Mouse (Mus musculus) stomach, embryonic 16.5 days (tissue): ENCODE data around the gene Rfx1. TPM values are rescaled to one million over a fixed set of nuclear protein-coding genes. Genes with fewer than 3 reads are reported as not detected.

Experiments
- ATAC-seq: fragments of 200-750 bp; cut with Nextera tagmentation; 2 replicates; pipeline ENCODE4 v1.8.0; 2017; ENCODE audit warnings: moderate number of reproducible peaks, moderate TSS enrichment; ENCODE audit not compliant: insufficient read depth, low FRiP score
- H3K27ac ChIP-seq: fragments of 300-500 bp; sonication (generic); 2 replicates; pipeline ENCODE4 v1.5.1; 2014; ENCODE audit warnings: low read length
- H3K27me3 ChIP-seq: fragments of 300-500 bp; sonication (generic); 2 replicates; pipeline ENCODE4 v1.6.1; 2014; ENCODE audit warnings: low read length, control low read depth, mixed read lengths; ENCODE audit not compliant: control insufficient read depth, insufficient read depth
- H3K36me3 ChIP-seq: fragments of 300-500 bp; sonication (generic); 2 replicates; pipeline ENCODE4 v1.6.1; 2014; ENCODE audit warnings: low read length; ENCODE audit not compliant: control insufficient read depth, insufficient read depth
- H3K4me1 ChIP-seq: fragments of 300-500 bp; sonication (generic); 2 replicates; pipeline ENCODE4 v1.6.1; 2014; ENCODE audit warnings: low read length, control low read depth, mixed read lengths; ENCODE audit not compliant: control insufficient read depth, insufficient read depth
- H3K4me2 ChIP-seq: fragments of 300-500 bp; sonication (generic); 2 replicates; pipeline ENCODE4 v1.6.1; 2014; ENCODE audit warnings: low read depth, low read length, mixed read lengths
- H3K4me3 ChIP-seq: fragments of 300-500 bp; sonication (generic); replicated peaks from 2 replicates; pipeline ENCODE4 v1.5.1; 2014; ENCODE audit warnings: mild to moderate bottlenecking, low read length
- H3K9ac ChIP-seq: fragments of 300-500 bp; sonication (generic); 2 replicates; pipeline ENCODE4 v1.6.1; 2014; ENCODE audit warnings: low read length
- H3K9me3 ChIP-seq: fragments of 300-500 bp; sonication (generic); replicated peaks from 2 replicates; pipeline ENCODE4 v1.6.1; 2016; ENCODE audit warnings: low read length, control low read depth; ENCODE audit not compliant: control insufficient read depth
- WGBS: fragments of 180-500 bp; shearing (Covaris S2); extraction: QIAGEN DNeasy Blood & Tissue Kit; methylation state at CpG from one replicate; pipeline ENCODE4 v1.1.7; 2014; 5-methylcytosine and 5-hydroxymethylcytosine counted together
- polyA plus RNA-seq: library from polyadenylated mRNA; unstranded; fragments of >200 nt; fragmentation: Nextera tagmentation; extraction: Ambion mirVana; gene quantifications from 2 replicates; pipeline ENCODE4 v1.2.1, GENCODE M21; 2015

Gene Rfx1
- polyA plus RNA-seq, 1 experiment from 2014 or later, result 6.1 TPM

DNA sequence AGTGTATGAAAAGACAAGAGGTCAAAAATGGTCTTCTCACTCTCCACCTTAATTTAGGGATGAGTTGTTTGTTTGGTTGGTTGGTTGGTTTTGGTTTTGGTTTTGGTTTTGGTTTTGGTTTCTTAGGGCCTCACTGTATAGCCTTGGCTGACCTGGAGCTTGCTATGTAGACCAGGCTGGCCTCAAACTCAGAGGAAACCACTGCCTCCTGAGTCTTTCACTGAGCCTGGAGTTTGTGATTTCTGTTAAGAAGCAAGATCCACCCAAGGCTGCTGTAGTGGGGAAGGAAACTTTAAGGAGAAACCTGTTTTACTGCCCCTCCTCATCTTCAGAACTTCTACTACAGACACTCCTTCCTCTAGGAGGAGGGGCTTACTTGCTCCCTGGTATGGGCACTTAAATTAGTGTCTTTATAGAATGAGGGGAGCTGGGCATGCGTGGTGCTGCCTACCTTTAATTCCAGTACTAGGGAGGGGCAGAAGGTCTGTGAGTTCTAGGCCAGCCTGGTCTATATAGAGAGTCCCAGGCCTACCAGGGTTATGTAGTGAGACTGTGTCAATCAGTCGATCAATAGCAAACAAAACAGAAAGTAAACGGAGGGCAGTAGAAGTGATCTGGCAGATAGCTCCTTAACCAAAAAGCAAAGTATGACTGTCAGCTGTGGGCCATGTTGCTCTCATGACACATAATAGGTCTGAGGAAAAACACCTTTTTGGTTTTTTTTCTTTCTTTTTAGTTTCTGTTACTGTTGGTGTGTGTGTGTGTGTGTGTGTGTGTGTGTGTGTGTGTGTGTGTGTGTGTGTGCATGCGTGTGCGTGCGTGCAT lies 39.8 kb downstream of the Rfx1 start:
- ATAC-seq, result no peak
- H3K9ac ChIP-seq, result no peak overlapping the region
- peaks cover 7% of the 10 kb centered on the region; the same call in 1 of the 2 replicates for H3K36me3 ChIP-seq
- WGBS, result 87% methylated on average over 6 of the region's 6 CpGs
- H3K9me3 ChIP-seq, result no peaks in the 10 kb centered on the region
- H3K27ac ChIP-seq, result no peak overlapping the region
- no peaks in the 10 kb centered on the region for H3K27me3 ChIP-seq
- peaks cover 21% of the 10 kb centered on the region for H3K4me1 ChIP-seq
- H3K4me2 ChIP-seq, result no peak overlapping the region
- no peak overlapping the region for H3K4me3 ChIP-seq

DNA sequence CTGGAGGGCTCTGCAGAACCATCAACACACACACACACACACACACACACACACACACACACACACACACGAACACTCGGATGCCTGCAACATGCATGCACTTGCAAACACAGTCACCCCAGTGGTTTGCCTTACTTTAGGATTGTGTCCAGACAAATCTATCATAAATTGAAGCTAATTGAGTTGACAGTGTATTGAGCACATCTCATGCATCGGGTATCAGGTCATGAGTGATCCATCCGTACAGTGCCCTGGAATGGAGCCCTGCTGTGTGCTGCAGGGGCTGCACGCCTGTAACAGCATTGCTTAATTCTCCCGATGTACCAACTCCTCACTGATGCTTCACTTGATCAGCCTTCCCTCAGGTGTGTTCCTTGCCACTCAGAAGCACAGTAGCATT lies 49.0 kb downstream of the Rfx1 start:
- no peak overlapping the region for H3K27ac ChIP-seq
- no peak overlapping the region for H3K9ac ChIP-seq
- H3K9me3 ChIP-seq, result no peaks in the 10 kb centered on the region
- H3K4me1 ChIP-seq, result no peaks in the 10 kb centered on the region
- H3K4me2 ChIP-seq, result no peak overlapping the region
- no peak overlapping the region for H3K4me3 ChIP-seq
- H3K36me3 ChIP-seq, result no peaks in the 10 kb centered on the region
- H3K27me3 ChIP-seq, result no peaks in the 10 kb centered on the region
- no peak for ATAC-seq
- 85% methylated on average over 6 of the region's 6 CpGs for WGBS

DNA sequence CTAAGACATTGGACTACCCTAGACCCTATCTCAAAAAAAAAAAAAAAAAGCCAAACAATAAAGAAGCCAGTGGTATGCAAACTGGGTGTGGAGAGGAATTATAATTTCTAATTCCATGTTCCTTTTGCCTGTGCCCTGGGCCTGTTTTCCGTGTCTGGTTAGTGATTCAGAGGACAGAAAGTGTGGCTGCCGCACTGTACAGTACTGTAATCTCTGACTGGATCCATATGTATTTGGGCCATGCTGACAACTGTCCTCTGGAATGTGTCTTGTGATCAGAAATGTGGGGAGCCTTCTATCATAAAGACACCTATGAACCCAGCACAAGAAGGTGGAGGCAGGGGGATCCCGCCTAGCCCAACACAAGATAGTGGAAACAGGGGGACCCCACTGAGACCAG lies 55.5 kb downstream of the Rfx1 start:
- no peak for ATAC-seq
- 80% methylated on average over 3 of the region's 3 CpGs for WGBS
- H3K9ac ChIP-seq, result no peak overlapping the region

DNA sequence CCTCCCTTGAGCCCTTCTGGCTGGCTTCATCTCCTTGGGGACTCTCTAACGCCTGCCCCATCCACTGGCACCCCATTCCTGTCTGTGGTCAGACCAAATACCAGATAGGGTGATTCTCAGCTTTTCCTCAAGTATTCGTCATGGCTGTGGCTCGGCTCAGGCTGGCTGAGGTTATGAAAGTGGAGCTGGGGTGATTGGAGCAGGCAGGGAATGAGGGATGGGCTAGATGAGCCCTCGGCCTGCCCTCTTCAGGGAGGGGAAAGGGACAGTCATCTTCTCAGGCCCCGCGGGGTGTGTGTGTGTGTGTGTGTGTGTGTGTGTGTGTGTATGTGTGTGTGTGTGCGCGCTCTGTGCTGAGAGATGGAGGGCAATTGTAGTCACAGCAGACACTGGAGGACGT lies 59.0 kb downstream of the Rfx1 start, which contains the start of gene Podnl1:
Gene Podnl1, plus strand, starts transcription at position 334 of the 400 bp plus-strand sequence.
- 0 out of 2 replicates have a peak, but pooled peaks have one; percentile 37 for ATAC-seq
- Histone ChIP-seq H3K9ac (no peak within 1 kb of the TSS), H3K27me3 (no peaks in the 10 kb centered on the region), H3K9me3 (no peaks in the 10 kb centered on the region), H3K4me1 (no peaks in the 10 kb centered on the region), H3K36me3 (no peaks in the 10 kb centered on the region), H3K4me2 (no peak within 1 kb of the TSS), H3K27ac (no peak within 1 kb of the TSS), H3K4me3 (no peak within 1 kb of the TSS)
- WGBS, result 46% methylated on average over 9 of the region's 9 CpGs

More for the DNA sequence above, 55.5 kb downstream of the Rfx1 start:
- no peak overlapping the region for H3K4me2 ChIP-seq
- no peaks in the 10 kb centered on the region for H3K36me3 ChIP-seq
- H3K27ac ChIP-seq, result no peak overlapping the region
- no peaks in the 10 kb centered on the region for H3K27me3 ChIP-seq
- H3K4me3 ChIP-seq, result no peak overlapping the region
- H3K9me3 ChIP-seq, result no peaks in the 10 kb centered on the region
- no peaks in the 10 kb centered on the region for H3K4me1 ChIP-seq

DNA sequence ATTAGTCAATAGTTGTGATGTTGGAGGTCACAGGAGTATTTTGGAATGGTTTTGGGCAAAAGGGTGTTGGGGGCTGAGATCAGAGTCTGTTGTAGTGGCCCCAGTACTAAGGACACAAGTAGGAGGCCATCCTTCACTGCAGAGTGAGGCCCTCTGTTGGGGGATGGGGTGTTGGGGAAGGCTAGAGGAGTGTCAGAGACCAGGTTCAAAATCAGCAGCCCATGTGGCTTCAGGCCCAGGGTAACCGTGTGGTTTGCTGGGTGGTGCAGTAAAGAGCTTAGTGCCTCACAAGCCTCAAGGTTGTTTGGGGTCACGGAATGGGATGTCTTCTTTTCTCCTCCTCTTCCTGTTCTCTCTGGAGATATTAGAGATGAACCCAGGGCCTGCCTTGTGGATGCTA lies 60.1 kb downstream of the Rfx1 start:
- no peak overlapping the region for H3K27ac ChIP-seq
- WGBS, result 74% methylated on average over 2 of the region's 2 CpGs
- no peak for ATAC-seq
- no peaks in the 10 kb centered on the region for H3K4me1 ChIP-seq
- H3K9me3 ChIP-seq, result no peaks in the 10 kb centered on the region
- H3K36me3 ChIP-seq, result no peaks in the 10 kb centered on the region
- no peak overlapping the region for H3K4me3 ChIP-seq
- H3K9ac ChIP-seq, result no peak overlapping the region
- H3K4me2 ChIP-seq, result no peak overlapping the region
- no peaks in the 10 kb centered on the region for H3K27me3 ChIP-seq

DNA sequence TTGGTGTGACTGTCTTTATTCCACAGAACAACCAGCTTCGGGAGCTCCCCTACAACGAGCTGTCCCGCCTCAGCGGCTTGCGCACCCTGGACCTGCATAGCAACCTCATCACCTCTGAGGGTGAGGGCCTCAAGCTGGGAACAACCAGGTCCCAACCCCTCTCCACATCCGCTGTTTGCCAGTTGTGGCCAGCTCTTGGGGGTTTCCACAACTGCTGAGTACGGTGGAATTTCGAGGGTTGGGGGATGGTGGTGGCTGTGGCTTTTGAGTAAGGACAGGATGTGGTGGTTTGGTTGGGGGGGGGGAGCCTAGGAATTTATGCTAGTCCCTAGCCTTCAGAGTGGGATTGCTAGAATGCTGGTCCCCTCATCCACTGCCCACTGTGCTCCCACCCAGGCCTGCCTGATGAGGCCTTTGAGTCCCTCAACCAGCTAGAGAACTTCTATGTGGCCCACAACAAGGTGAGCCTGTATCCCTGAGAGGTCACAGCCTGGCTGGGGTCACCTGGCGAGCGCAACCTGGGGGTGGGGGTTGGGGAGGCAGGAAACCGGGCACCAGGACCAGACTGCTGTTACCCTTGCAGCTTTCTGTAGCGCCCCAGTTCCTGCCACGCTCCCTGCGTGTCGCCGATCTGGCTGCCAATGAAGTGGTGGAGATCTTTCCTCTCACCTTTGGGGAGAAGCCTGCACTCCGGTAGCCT lies 60.7 kb downstream of the Rfx1 start:
- Histone ChIP-seq H3K9ac (no peak overlapping the region), H3K36me3 (no peaks in the 10 kb centered on the region), H3K4me1 (no peaks in the 10 kb centered on the region), H3K4me2 (no peak overlapping the region), H3K27ac (no peak overlapping the region), H3K9me3 (no peaks in the 10 kb centered on the region), H3K4me3 (no peak overlapping the region), H3K27me3 (no peaks in the 10 kb centered on the region)
- ATAC-seq, result no peak
- 63% methylated on average over 17 of the region's 17 CpGs for WGBS

DNA sequence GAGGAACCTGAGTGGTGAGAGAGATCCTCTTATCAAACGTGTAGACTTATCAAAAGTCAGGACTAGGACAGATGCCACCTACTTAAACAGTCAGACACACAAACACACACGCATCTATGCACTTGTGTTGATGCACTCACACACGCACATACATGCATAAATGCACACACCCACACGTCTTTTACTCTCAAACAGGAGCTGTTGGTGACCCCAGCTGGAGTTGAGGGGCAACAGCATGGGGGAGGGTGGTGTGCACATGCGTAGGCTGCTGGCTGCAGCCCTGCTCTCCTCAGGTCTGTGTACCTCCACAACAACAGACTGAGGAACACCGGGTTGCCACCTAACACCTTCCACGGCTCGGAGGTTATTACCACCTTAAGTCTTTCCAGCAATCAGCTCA lies 61.6 kb downstream of the Rfx1 start:
- Histone ChIP-seq H3K36me3 (no peaks in the 10 kb centered on the region), H3K4me1 (no peaks in the 10 kb centered on the region), H3K4me2 (no peak overlapping the region), H3K4me3 (no peak overlapping the region), H3K9ac (no peak overlapping the region), H3K9me3 (no peaks in the 10 kb centered on the region), H3K27ac (no peak overlapping the region), H3K27me3 (no peaks in the 10 kb centered on the region)
- ATAC-seq, result no peak
- 55% methylated on average over 8 of the region's 8 CpGs for WGBS

DNA sequence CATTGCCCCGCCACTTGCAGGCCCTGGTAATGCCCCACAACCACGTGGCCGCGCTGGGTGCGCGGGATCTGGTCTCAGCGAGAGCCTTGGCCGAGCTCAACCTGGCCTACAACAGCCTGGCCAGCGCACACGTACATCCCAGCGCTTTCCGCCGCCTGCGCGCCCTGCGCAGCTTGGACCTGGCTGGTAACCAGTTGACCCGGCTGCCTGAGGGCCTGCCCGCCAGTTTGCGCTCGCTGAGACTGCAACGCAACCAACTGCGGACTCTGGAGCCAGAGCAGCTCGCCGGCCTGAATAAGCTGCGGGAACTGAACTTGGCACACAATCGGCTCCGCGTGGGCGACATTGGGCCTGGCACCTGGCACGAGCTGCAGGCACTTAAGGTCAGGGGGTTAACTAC lies 64.2 kb downstream of the Rfx1 start:
- 48% methylated on average over 30 of the region's 30 CpGs for WGBS
- Histone ChIP-seq H3K27ac (no peak overlapping the region), H3K4me1 (no peaks in the 10 kb centered on the region), H3K36me3 (0 out of 2 replicates have a peak, but pooled peaks cover 7% of the 10 kb centered on the region), H3K9me3 (no peaks in the 10 kb centered on the region), H3K4me2 (no peak overlapping the region), H3K4me3 (no peak overlapping the region), H3K27me3 (no peaks in the 10 kb centered on the region), H3K9ac (no peak overlapping the region)
- ATAC-seq, result no peak

DNA sequence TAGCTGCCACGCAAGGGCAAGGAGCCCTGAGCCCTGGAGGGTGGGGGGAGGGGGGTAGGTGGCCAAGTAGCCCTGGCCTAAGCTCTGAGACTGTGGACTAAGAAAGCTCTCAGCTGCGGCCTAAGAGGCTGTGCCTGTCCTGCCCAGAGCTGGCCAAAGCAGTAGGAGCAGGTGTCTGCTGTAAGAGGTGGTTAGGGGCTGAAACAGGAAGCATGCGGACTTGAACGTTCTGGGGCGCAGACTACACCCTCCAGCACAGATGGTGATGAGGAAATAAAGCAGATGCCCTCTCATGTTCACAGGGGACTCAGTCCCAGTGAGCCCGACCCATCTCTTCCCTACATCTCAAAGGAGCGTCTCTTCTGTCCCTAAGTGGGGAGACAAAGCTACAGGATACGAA lies 65.6 kb downstream of the Rfx1 start:
- no peak overlapping the region for H3K4me2 ChIP-seq
- H3K4me3 ChIP-seq, result no peak overlapping the region
- H3K36me3 ChIP-seq, result 0 out of 2 replicates have a peak, but pooled peaks cover 8% of the 10 kb centered on the region
- no peak overlapping the region for H3K9ac ChIP-seq
- H3K9me3 ChIP-seq, result no peaks in the 10 kb centered on the region
- no peak for ATAC-seq
- WGBS, result 82% methylated on average over 8 of the region's 8 CpGs
- no peaks in the 10 kb centered on the region for H3K4me1 ChIP-seq
- no peak overlapping the region for H3K27ac ChIP-seq
- H3K27me3 ChIP-seq, result no peaks in the 10 kb centered on the region
